Mouse (Mus musculus) embryonic stem cell, embryonic (primary cell): ENCODE results near the gene Lhx6.

Experiments used
- CTCF ChIA-PET, 4 experiments: fragments of 300-600 bp in 2 of 4; fragments of 350-600 bp in 2 of 4; sonication (Branson Sonifier 250); formaldehyde crosslinking; loops; one replicate each; lab custom pipeline; 2022; ENCODE audit warnings: inconsistent platforms in 2 of 4; lab: Charles Lee
- POLR2A ChIA-PET, 4 experiments: fragments of 300-600 bp in 2 of 4; fragments of 350-600 bp in 2 of 4; sonication (Branson Sonifier 250); formaldehyde crosslinking; loops; one replicate each; lab custom pipeline; 2022; ENCODE audit warnings: antibody characterized with exemption in 4 of 4, inconsistent platforms in 1 of 4; lab: Charles Lee

Lhx6 gene

GRCm38 (mm10) chr2:36101866-36102558, 3.2 kb downstream of the Lhx6 start:
- ChIA-PET CTCF (interaction anchor here (0.6 to 2.0 kb wide), 6 partner anchors 79 to 133 kb away, joined by 3 to 28 read pairs (median 4); no protein-coding TSS in a partner anchor), POLR2A (interaction anchor here (0.6 to 2.0 kb wide), 12 partner anchors 8 to 192 kb away, joined by 3 to 13 read pairs (median 5); partner anchors contain the start of genes Mrrf (in 2 of the 4), Rbm18 (in 2 of the 4), Morn5 (in 1 of the 4) and Ndufa8 (in 1 of the 4))

GRCm38 (mm10) chr2:36099739-36100138, 5.5 kb downstream of the Lhx6 start:
- POLR2A ChIA-PET: interaction anchor here in 1 of 4 experiments (1.4 kb wide), 1 partner anchor 9 kb away, joined by 3 read pairs; no protein-coding TSS in a partner anchor
- CTCF ChIA-PET: no interaction called here

GRCm38 (mm10) chr2:36098021-36098420, 7.2 kb downstream of the Lhx6 start:
- CTCF ChIA-PET: interaction anchor here in 1 of 4 experiments (0.5 kb wide), 1 partner anchor 994 kb away, joined by 3 read pairs; no protein-coding TSS in a partner anchor
- POLR2A ChIA-PET: interaction anchor here in 2 of 4 experiments (0.6 to 0.9 kb wide), 2 partner anchors 10 to 38 kb away, joined by 3 read pairs; partner anchors contain the start of gene Mrrf (in 1 of the 2)

- POLR2A ChIA-PET: interaction anchor here in 1 of 4 experiments (0.6 kb wide), 1 partner anchor 11 kb away, joined by 3 read pairs; no protein-coding TSS in a partner anchor
- CTCF ChIA-PET: no interaction called here
Measured at GRCm38 (mm10) chr2:36097129-36097815, 7.9 kb downstream of the Lhx6 start.

- CTCF ChIA-PET: interaction anchor here in 1 of 4 experiments (0.7 kb wide), 1 partner anchor 213 kb away, joined by 3 read pairs; no protein-coding TSS in a partner anchor
- POLR2A ChIA-PET: interaction anchor here in 2 of 4 experiments (1.2 to 3.6 kb wide), 4 partner anchors 9 to 115 kb away, joined by 3 to 22 read pairs (median 8); partner anchors contain the start of genes Lhx6 (in 1 of the 2) and Ttll11 (in 1 of the 2)
Measured at GRCm38 (mm10) chr2:36093914-36094475, 11.2 kb downstream of the Lhx6 start.

- POLR2A ChIA-PET: interaction anchor here in 2 of 4 experiments (1.2 to 3.6 kb wide), 5 partner anchors 9 to 114 kb away, joined by 3 to 22 read pairs (median 8); partner anchors contain the start of genes Lhx6 (in 1 of the 2), Mrrf (in 1 of the 2), Rbm18 (in 1 of the 2) and Ttll11 (in 1 of the 2)
- CTCF ChIA-PET: no interaction called here
Measured at GRCm38 (mm10) chr2:36093301-36093700, 11.9 kb downstream of the Lhx6 start.

GRCm38 (mm10) chr2:36092748-36093147, 12.5 kb downstream of the Lhx6 start:
- ChIA-PET CTCF (no interaction called here), POLR2A (interaction anchor here in 3 of 4 experiments (0.6 to 3.6 kb wide), 6 partner anchors 10 to 144 kb away, joined by 3 to 22 read pairs (median 8); partner anchors contain the start of genes Lhx6 (in 1 of the 3), Mrrf (in 1 of the 3), Rbm18 (in 1 of the 3) and Ttll11 (in 1 of the 3))

GRCm38 (mm10) chr2:36090853-36091741, 14.1 kb downstream of the Lhx6 start:
- ChIA-PET CTCF (interaction anchor here (0.6 to 1.5 kb wide), 6 partner anchors 83 to 131 kb away, joined by 3 to 6 read pairs (median 4); no protein-coding TSS in a partner anchor), POLR2A (interaction anchor here (0.6 to 3.6 kb wide), 28 partner anchors 9 to 1613 kb away, joined by 3 to 22 read pairs (median 4); partner anchors contain the start of genes Lhx6 (in 3 of the 4), Mrrf (in 2 of the 4), Rbm18 (in 2 of the 4) and Ttll11 (in 2 of the 4))

- POLR2A ChIA-PET: interaction anchor here in 2 of 4 experiments (0.7 to 1.3 kb wide), 8 partner anchors 9 to 1270 kb away, joined by 3 to 8 read pairs (median 3); partner anchors contain the start of gene Pdcl (in 1 of the 2)
- CTCF ChIA-PET: interaction anchor here in 2 of 4 experiments (1.1 to 1.6 kb wide), 5 partner anchors 11 to 106 kb away, joined by 3 read pairs; no protein-coding TSS in a partner anchor
Measured at GRCm38 (mm10) chr2:36089190-36089589, 16.0 kb downstream of the Lhx6 start.

- CTCF ChIA-PET: no interaction called here
- POLR2A ChIA-PET: interaction anchor here in 2 of 4 experiments (0.6 to 1.9 kb wide), 2 partner anchors 10 to 35 kb away, joined by 3 to 4 read pairs; no protein-coding TSS in a partner anchor
Measured at GRCm38 (mm10) chr2:36085041-36085440, 20.2 kb downstream of the Lhx6 start.

- POLR2A ChIA-PET: no interaction called here
- CTCF ChIA-PET: no interaction called here
Measured at GRCm38 (mm10) chr2:36082802-36083580, 22.2 kb downstream of the Lhx6 start.

GRCm38 (mm10) chr2:36081446-36081845, 23.8 kb downstream of the Lhx6 start:
- CTCF ChIA-PET: no interaction called here
- POLR2A ChIA-PET: interaction anchor here in 2 of 4 experiments (0.7 to 2.0 kb wide), 3 partner anchors 10 to 635 kb away, joined by 3 to 6 read pairs (median 3); no protein-coding TSS in a partner anchor

- POLR2A ChIA-PET: interaction anchor here in 2 of 4 experiments (0.6 to 1.5 kb wide), 4 partner anchors 12 to 68 kb away, joined by 3 to 5 read pairs (median 4); partner anchors contain the start of gene Rbm18 (in 1 of the 2)
- CTCF ChIA-PET: interaction anchor here in 1 of 4 experiments (0.7 to 1.1 kb wide), 2 partner anchors 11 to 56 kb away, joined by 3 read pairs; no protein-coding TSS in a partner anchor
Measured at GRCm38 (mm10) chr2:36077160-36077761, 27.9 kb downstream of the Lhx6 start.

GRCm38 (mm10) chr2:36075210-36075609, 30.0 kb downstream of the Lhx6 start:
- POLR2A ChIA-PET: interaction anchor here in 1 of 4 experiments (0.6 to 0.7 kb wide), 2 partner anchors 32 to 98 kb away, joined by 3 to 4 read pairs; no protein-coding TSS in a partner anchor
- CTCF ChIA-PET: no interaction called here

- POLR2A ChIA-PET: no interaction called here
- CTCF ChIA-PET: no interaction called here
Measured at GRCm38 (mm10) chr2:36073781-36074180, 31.4 kb downstream of the Lhx6 start.
